Mouse (Mus musculus) bone marrow macrophage, adult 2 months (primary cell): ENCODE data around the gene Parm1.

Source experiments
- CTCF ChIP-seq: IDR thresholded peaks from 2 replicates; pipeline ENCODE4 v1.5.1; 2012; ENCODE audit warnings: low read depth, mild to moderate bottlenecking, low read length, moderate library complexity
- POLR2A ChIP-seq: IDR thresholded peaks from 2 replicates; pipeline ENCODE4 v1.6.1; 2012; ENCODE audit warnings: mild to moderate bottlenecking, low read depth, low read length, borderline replicate concordance

DNA sequence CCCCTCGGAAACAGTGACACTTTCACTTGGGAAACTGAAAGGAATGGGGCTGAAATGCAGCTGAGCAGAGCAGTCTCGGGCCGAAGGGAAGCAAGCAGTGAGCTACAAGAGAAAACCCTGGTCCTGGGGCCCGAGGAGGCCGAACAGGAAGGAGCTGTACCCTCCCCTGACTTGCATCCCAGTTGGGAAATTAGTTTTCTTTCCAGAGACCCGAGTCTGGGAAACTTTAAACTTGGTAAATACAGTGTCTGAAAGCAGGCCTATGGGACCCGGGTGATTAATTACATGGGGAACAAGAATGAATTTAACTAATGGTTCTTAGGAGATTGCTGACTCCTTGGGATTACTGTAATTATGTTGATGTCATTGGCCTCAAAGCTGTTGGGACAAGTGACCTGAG lies 85.9 kb downstream of the Parm1 start:
- TF ChIP-seq CTCF (no peak), POLR2A (no peak)
